Mouse (Mus musculus) olfactory bulb, adult 2 months (tissue): ENCODE results near the gene Fbxw9.

Experiments used
- CTCF ChIP-seq: fragments of 200-500 bp; IDR thresholded peaks from 2 replicates; pipeline ENCODE4 v1.5.1; 2012; ENCODE audit warnings: low read depth, mild to moderate bottlenecking, low read length, moderate library complexity; ENCODE audit not compliant: insufficient read depth
- POLR2A ChIP-seq: fragments of 200-500 bp; IDR thresholded peaks from 2 replicates; pipeline ENCODE4 v1.6.1; 2012; ENCODE audit warnings: mild to moderate bottlenecking, low read depth, low read length, moderate library complexity; ENCODE audit not compliant: insufficient read depth

DNA sequence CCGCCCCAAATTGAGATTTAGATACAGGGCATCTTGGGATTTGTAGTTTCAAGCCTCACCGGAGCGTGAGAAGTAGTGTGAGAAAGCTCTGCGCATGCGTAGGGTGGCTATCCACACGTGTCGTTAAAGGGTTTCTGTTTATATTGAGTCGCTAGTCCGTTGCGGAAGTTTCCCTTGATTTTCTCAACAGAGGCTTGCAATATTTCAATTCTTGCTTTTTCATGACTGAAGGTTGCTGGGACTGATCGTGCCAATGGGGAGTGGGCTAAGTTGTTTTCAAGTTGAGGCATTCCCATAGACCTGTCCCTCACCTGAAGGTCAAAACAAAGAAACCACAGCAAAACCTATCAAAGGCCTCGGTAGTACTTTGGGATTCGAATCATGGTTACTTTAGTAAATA lies 25.1 kb upstream of the Fbxw9 start:
- TF ChIP-seq POLR2A, result no peak
- TF ChIP-seq CTCF, result no peak
